Mouse (Mus musculus) hindbrain, embryonic 11.5 days (tissue): ENCODE data around the gene Sohlh2. TPM values are rescaled to one million over a fixed set of nuclear protein-coding genes. Genes with fewer than 3 reads are reported as not detected.
"Not testable (repeated sequence)": the region's sequence is repeated elsewhere in the genome, so short reads cannot be mapped to it uniquely, and the experiment has no call there.

Source experiments
- ATAC-seq: fragments of 200-750 bp; cut with Nextera tagmentation; 2 replicates; pipeline ENCODE4 v1.8.0; 2017; ENCODE audit warnings: mild to moderate bottlenecking, moderate TSS enrichment, moderate library complexity; ENCODE audit not compliant: low FRiP score
- DNase-seq: peaks from one replicate; pipeline ENCODE4 v3.0.0-alpha.2; 2015; ENCODE audit warnings: low spot score
- H3K27ac ChIP-seq: fragments of 300-500 bp; sonication (generic); 2 replicates; pipeline ENCODE4 v1.5.1; 2014; ENCODE audit warnings: mild to moderate bottlenecking, low read depth, low read length
- H3K27me3 ChIP-seq: fragments of 300-500 bp; sonication (generic); 2 replicates; pipeline ENCODE4 v1.6.1; 2014; ENCODE audit warnings: mild to moderate bottlenecking, low read length, moderate library complexity, mixed read lengths; ENCODE audit not compliant: control insufficient read depth, insufficient read depth
- H3K36me3 ChIP-seq: fragments of 300-500 bp; sonication (generic); 2 replicates; pipeline ENCODE4 v1.6.1; 2014; ENCODE audit warnings: mild to moderate bottlenecking, low read length, moderate library complexity, mixed read lengths; ENCODE audit not compliant: control insufficient read depth, insufficient read depth
- H3K4me1 ChIP-seq: fragments of 300-500 bp; sonication (generic); replicated peaks from 2 replicates; pipeline ENCODE4 v1.6.1; 2014; ENCODE audit warnings: low read length, mixed read lengths; ENCODE audit not compliant: control insufficient read depth, insufficient read depth
- H3K4me2 ChIP-seq: fragments of 300-500 bp; sonication (generic); replicated peaks from 2 replicates; pipeline ENCODE4 v1.6.1; 2014; ENCODE audit warnings: mild to moderate bottlenecking, low read depth, low read length
- H3K4me3 ChIP-seq: fragments of 300-500 bp; sonication (generic); 2 replicates; pipeline ENCODE4 v1.5.1; 2014; ENCODE audit warnings: low read depth, low read length
- H3K9ac ChIP-seq: fragments of 300-500 bp; sonication (generic); 2 replicates; pipeline ENCODE4 v1.6.1; 2014; ENCODE audit warnings: low read depth, low read length
- H3K9me3 ChIP-seq: fragments of 300-500 bp; sonication (generic); 2 replicates; pipeline ENCODE4 v1.6.1; 2016; ENCODE audit warnings: low read length; ENCODE audit not compliant: control insufficient read depth
- WGBS: fragments of 180-500 bp; shearing (Covaris S2); extraction: QIAGEN DNeasy Blood & Tissue Kit; methylation state at CpG from one replicate; pipeline ENCODE4 v1.1.7; 2014; 5-methylcytosine and 5-hydroxymethylcytosine counted together
- polyA plus RNA-seq: library from polyadenylated mRNA; unstranded; fragments of >200 nt; fragmentation: Nextera tagmentation; extraction: Ambion mirVana; gene quantifications from 2 replicates; pipeline ENCODE4 v1.2.1, GENCODE M21; 2014

Sohlh2 gene
- polyA plus RNA-seq, 1 experiment from 2014 or later = not detected

DNA sequence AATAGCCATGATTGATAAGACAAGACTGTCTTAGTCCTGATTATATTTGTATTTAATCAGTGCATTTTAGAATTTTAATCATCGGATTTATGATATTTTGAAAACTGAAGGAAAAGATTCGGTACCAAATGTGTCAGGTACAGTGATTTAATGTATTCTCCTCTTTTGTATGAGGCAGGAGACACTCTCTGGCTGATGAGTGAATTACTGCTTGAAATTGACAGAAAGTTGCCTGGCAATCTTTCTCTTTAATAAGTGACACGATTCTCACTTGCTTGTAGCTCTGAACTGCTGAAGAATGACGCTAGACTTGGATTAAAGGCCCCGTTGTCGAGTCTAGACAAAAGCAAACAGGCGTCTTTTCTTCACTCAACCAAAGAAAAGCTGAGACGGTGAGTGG, 13.0 kb downstream of the Sohlh2 start:
- no peak overlapping the region for H3K4me2 ChIP-seq
- no peaks in the 10 kb centered on the region for H3K4me1 ChIP-seq
- DNase-seq = no peak
- WGBS = 69% methylated on average over 8 of the region's 8 CpGs
- no peak overlapping the region for H3K4me3 ChIP-seq
- H3K9me3 ChIP-seq = no peaks in the 10 kb centered on the region
- ATAC-seq = no peak
- no peaks in the 10 kb centered on the region for H3K36me3 ChIP-seq
- H3K27ac ChIP-seq = no peak overlapping the region
- H3K27me3 ChIP-seq = no peaks in the 10 kb centered on the region
- H3K9ac ChIP-seq = no peak overlapping the region

DNA sequence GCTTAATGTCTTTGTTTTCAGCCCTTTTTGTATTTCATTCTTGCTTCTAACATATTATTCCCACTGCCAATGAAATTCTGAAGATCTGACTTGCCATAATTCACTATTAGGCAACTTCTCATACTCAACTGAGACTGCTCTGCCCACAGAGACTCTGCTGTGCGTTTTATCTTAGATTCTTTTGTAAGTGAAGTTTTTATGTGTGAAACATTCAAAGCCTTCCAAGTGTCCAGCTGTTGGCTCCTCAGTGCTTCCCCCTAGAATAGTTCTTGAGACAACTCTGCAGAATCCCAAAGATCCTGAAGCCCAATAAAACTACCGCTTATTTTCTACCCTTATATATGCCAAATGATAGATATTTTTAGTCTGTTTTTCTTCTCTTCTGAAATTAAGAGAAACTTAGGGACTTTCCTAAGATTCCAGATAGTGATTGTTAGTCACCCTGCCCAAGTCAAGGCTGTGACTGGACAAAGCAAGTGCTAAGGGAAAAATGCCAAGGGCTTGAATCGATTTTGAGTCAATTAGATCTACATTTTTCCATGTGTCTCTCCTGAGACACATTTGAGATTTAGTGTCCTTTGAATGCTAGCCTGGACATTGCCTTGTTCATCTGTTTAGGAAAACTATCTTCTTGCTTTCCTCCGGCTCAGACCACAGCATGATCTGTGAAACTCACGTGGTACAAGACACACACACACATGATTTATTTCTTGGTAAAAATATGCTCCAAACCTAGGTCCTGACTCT, 13.9 kb downstream of the Sohlh2 start:
- H3K9ac ChIP-seq = no peak overlapping the region
- WGBS = 86% methylated on average over 5 of the region's 5 CpGs
- H3K4me3 ChIP-seq = no peak overlapping the region
- H3K27me3 ChIP-seq = no peaks in the 10 kb centered on the region
- no peak for ATAC-seq
- no peaks in the 10 kb centered on the region for H3K9me3 ChIP-seq
- no peak for DNase-seq
- H3K4me1 ChIP-seq = no peaks in the 10 kb centered on the region
- no peak overlapping the region for H3K4me2 ChIP-seq
- no peak overlapping the region for H3K27ac ChIP-seq
- H3K36me3 ChIP-seq = no peaks in the 10 kb centered on the region

DNA sequence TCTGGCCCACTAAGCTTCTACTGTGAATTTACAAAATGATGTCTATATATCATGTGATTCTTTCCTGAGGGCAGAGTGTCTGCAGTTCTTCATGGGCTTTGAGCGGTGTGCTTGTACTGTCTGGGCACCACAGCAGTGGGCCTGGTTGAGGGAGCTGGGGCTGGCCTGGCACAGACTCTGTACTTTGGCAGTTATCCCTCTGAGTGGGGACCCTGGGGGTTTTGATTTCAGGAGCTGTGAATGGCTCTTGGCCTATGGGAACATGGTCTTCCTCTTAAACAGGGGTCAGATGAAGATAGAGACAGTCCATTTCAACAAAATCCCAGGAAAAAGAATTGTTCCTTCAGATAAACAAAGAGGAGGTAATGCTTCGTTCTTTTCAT, 14.5 kb downstream of the Sohlh2 start:
- Histone ChIP-seq H3K27me3 (no peaks in the 10 kb centered on the region), H3K4me1 (no peaks in the 10 kb centered on the region), H3K36me3 (no peaks in the 10 kb centered on the region), H3K4me2 (no peak overlapping the region), H3K4me3 (no peak overlapping the region), H3K27ac (no peak overlapping the region), H3K9ac (no peak overlapping the region), H3K9me3 (no peaks in the 10 kb centered on the region)
- DNase-seq (no peak), ATAC-seq (no peak)
- WGBS = 87% methylated on average over 2 of the region's 2 CpGs

DNA sequence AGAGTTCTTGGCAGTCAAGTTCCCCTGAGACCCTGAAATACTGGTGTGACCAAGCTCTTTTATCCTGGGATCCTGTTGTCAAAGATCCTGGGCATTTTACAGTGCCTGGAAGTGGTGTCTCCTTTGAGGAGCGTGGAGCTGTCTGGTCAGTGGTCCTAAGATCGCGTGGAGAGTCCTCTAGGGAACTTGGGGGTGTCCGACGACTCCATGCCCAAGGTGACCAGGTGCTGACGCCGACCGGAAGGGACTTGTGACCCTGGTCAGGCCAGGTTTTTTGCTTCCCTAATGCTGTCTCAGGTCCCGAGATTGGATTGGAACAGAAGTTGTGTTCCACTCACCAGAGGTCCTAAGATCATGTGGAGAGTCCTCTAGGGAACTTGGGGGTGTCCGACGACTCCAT, 21.8 kb downstream of the Sohlh2 start:
- not testable (repeated sequence) for DNase-seq, H3K4me2 ChIP-seq, H3K27ac ChIP-seq, ATAC-seq, H3K4me3 ChIP-seq, H3K36me3 ChIP-seq, H3K27me3 ChIP-seq, H3K9ac ChIP-seq, H3K4me1 ChIP-seq, H3K9me3 ChIP-seq
- 94% methylated on average over 11 of the region's 11 CpGs for WGBS

DNA sequence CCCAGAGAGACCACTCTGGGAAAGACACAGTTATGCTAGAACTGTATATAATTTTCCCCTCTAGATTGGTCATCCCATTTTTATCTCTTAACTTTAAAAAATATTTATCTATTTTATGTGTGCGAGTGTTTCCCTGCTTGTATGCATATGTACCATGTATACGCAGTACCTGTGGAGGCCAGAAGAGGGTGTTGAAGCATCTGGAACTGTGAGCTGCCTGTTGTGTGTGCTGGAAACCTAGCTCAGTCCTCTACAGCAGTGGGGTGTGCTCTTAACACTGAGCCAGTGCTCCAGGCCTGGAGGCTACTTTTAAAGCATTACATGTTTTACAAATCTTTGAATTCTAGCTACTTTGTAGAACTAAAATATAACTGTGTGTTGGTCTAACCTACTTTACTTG, 24.6 kb downstream of the Sohlh2 start:
- Histone ChIP-seq H3K9ac (no peak overlapping the region), H3K27ac (no peak overlapping the region), H3K4me3 (no peak overlapping the region), H3K4me2 (no peak overlapping the region), H3K4me1 (no peaks in the 10 kb centered on the region), H3K27me3 (no peaks in the 10 kb centered on the region), H3K36me3 (no peaks in the 10 kb centered on the region), H3K9me3 (no peaks in the 10 kb centered on the region)
- 96% methylated on average over 2 of the region's 2 CpGs for WGBS
- no peak for DNase-seq
- no peak for ATAC-seq

DNA sequence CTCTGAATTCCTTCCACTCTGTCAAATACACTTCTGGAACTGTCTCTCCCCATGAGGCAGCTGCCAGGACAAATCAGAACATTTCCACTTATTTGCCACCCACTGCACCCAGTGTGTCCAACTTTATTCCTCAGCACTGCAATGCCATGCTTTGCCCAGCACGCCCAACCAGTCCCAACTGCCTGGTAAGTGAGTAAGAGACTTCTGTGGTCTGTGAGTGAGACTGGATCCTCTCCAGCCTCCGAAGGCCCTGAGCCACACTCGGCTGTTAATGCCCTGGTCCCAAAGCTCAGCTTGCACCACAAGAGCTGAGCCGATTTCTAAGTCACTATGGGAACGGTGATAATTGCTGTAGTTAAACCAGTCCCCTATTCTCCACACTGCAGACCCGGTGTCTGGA, 25.8 kb downstream of the Sohlh2 start:
- 80% methylated on average over 6 of the region's 6 CpGs for WGBS

DNA sequence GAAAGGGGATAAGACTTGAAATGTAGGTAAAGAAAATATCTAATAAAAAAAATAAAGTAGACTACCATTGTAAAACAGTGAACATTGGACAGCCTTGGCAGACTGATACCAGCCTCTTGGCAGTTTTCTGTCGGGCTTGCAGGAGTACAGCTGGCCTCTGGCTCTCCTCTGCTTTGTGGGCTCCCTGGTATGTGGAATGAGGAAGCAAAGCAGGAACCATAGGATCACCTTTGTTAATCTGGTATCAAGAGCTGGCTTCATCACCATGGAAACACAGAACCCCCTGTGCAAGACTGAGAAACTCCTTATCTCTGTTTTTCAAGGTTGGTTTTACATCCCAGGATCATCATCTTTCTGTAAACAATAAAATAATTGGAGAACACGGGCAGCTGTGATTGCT, 30.4 kb downstream of the Sohlh2 start:
- 38% methylated on average over 2 of the region's 2 CpGs for WGBS
- Histone ChIP-seq H3K9ac (no peak overlapping the region), H3K36me3 (no peaks in the 10 kb centered on the region), H3K27ac (no peak overlapping the region), H3K27me3 (no peaks in the 10 kb centered on the region), H3K9me3 (no peaks in the 10 kb centered on the region), H3K4me3 (no peak overlapping the region), H3K4me2 (no peak overlapping the region), H3K4me1 (no peaks in the 10 kb centered on the region)
- no peak for ATAC-seq
- DNase-seq = no peak

More for the DNA sequence above, 25.8 kb downstream of the Sohlh2 start:
- no peak overlapping the region for H3K4me2 ChIP-seq
- DNase-seq = no peak
- no peak overlapping the region for H3K4me3 ChIP-seq
- no peak overlapping the region for H3K27ac ChIP-seq
- no peak for ATAC-seq
- H3K36me3 ChIP-seq = no peaks in the 10 kb centered on the region
- no peak overlapping the region for H3K9ac ChIP-seq
- no peaks in the 10 kb centered on the region for H3K27me3 ChIP-seq
- H3K9me3 ChIP-seq = no peaks in the 10 kb centered on the region
- no peaks in the 10 kb centered on the region for H3K4me1 ChIP-seq

DNA sequence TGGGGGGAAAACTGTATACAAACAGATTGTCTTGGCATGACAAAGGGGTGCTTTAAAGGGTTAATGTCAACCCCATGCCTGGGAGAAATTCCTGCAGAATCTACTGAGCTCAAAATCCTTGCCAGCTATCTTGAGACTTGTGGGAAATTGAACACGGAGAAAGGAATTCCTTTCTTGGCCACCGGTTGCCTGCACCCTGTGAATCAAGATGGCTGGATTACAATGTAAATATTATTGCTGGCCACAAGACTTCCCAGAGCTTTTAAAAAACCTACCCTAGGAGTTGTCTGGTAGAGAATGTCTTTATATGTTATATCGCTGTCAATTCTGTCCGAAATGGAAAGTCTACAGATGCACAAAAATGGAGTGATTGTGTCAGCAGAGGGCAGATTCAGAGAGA, 32.0 kb downstream of the Sohlh2 start:
- no peak overlapping the region for H3K4me3 ChIP-seq
- no peak for ATAC-seq
- DNase-seq = no peak
- H3K9ac ChIP-seq = no peak overlapping the region
- no peaks in the 10 kb centered on the region for H3K4me1 ChIP-seq
- no peaks in the 10 kb centered on the region for H3K36me3 ChIP-seq
- H3K9me3 ChIP-seq = no peaks in the 10 kb centered on the region
- H3K27me3 ChIP-seq = no peaks in the 10 kb centered on the region
- no peak overlapping the region for H3K27ac ChIP-seq
- WGBS = 52% methylated on average over 4 of the region's 4 CpGs
- no peak overlapping the region for H3K4me2 ChIP-seq

DNA sequence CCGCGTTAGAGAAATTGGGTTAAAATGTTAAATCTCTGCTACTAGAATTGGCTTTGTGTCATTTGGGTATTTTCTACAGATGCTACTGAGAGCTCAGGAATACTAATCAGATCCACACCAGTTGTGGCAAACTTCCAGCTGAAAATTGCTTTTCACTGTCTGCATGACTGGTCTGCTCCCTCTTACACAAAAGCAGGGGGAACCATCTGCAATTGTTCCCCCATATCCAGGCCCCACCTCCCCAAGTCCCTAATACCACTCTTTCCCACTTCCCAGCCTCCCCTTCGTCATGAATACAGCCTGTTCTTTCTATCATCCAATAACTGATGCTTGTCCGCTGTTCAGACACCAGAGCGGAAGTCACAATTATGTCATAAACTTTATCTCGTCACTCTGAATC, 32.6 kb downstream of the Sohlh2 start:
- Histone ChIP-seq H3K9ac (no peak overlapping the region), H3K36me3 (no peaks in the 10 kb centered on the region), H3K9me3 (no peaks in the 10 kb centered on the region), H3K27ac (no peak overlapping the region), H3K4me3 (no peak overlapping the region), H3K4me2 (no peak overlapping the region), H3K4me1 (no peaks in the 10 kb centered on the region), H3K27me3 (no peaks in the 10 kb centered on the region)
- no peak for DNase-seq
- WGBS = 80% methylated on average over 6 of the region's 6 CpGs
- no peak for ATAC-seq
